Mouse (Mus musculus): ENCODE data around the gene Hnrnpa0. TPM values are rescaled to one million over a fixed set of nuclear protein-coding genes. Genes with fewer than 3 reads are reported as not detected.

Hnrnpa0 gene
- polyA plus RNA-seq (2015; fragmentation: Nextera tagmentation; extraction: Ambion mirVana): 73.6 and 81.0 TPM in 2 replicates

- peaks cover 11% of the 10 kb centered on the region for H3K36me3 ChIP-seq (ENCODE audit: poor library complexity, severe bottlenecking)
- H3K4me1 ChIP-seq: peaks cover 38% of the 10 kb centered on the region
- 1% methylated on average over 29 of the region's 62 CpGs for WGBS
- peak within 1 kb of the TSS; percentile 99 for H3K4me3 ChIP-seq
- peak within 1 kb of the TSS; percentile 100 for H3K9ac ChIP-seq
- H3K4me2 ChIP-seq: peak within 1 kb of the TSS; percentile 85
- H3K9me3 ChIP-seq (replicated peaks): no peaks in the 10 kb centered on the region
- peak; percentile 95 for ATAC-seq
- H3K27ac ChIP-seq: peak within 1 kb of the TSS; percentile 99
- H3K27me3 ChIP-seq: no peaks in the 10 kb centered on the region
Measured at GRCm38 (mm10) chr13:58128396-58128767, at the start of gene Hnrnpa0. Hnrnpa0 (minus strand) TSS chr13:58128556.

GRCm38 (mm10) chr13:58177511-58178208 lies 49.3 kb upstream of the Hnrnpa0 start:
- no peak overlapping the region for H3K9ac ChIP-seq
- peaks cover 81% of the 10 kb centered on the region for H3K36me3 ChIP-seq (ENCODE audit: poor library complexity, severe bottlenecking)
- H3K9me3 ChIP-seq (replicated peaks): no peaks in the 10 kb centered on the region
- ATAC-seq: no peak
- no peaks in the 10 kb centered on the region for H3K4me1 ChIP-seq
- WGBS: 92% methylated on average over 9 of the region's 9 CpGs
- no peaks in the 10 kb centered on the region for H3K27me3 ChIP-seq
- no peak overlapping the region for H3K4me2 ChIP-seq
- no peak overlapping the region for H3K27ac ChIP-seq
- H3K4me3 ChIP-seq: no peak overlapping the region

GRCm38 (mm10) chr13:58176105-58176504 lies 47.7 kb upstream of the Hnrnpa0 start:
- no peak overlapping the region for H3K27ac ChIP-seq
- H3K4me3 ChIP-seq: no peak overlapping the region
- no peak overlapping the region for H3K4me2 ChIP-seq
- ATAC-seq: no peak
- WGBS: 93% methylated on average over 3 of the region's 3 CpGs
- no peak overlapping the region for H3K9ac ChIP-seq
- H3K27me3 ChIP-seq: no peaks in the 10 kb centered on the region
- no peaks in the 10 kb centered on the region for H3K4me1 ChIP-seq
- no peaks in the 10 kb centered on the region for H3K9me3 ChIP-seq (replicated peaks)
- H3K36me3 ChIP-seq (ENCODE audit: poor library complexity, severe bottlenecking): peaks cover 75% of the 10 kb centered on the region

- Histone ChIP-seq H3K4me1 (0 out of 2 replicates have a peak, but pooled peaks cover 3% of the 10 kb centered on the region), H3K27me3 (no peaks in the 10 kb centered on the region), H3K36me3 (ENCODE audit: poor library complexity, severe bottlenecking) (peaks cover 36% of the 10 kb centered on the region), H3K4me3 (no peak overlapping the region), H3K9me3 (replicated peaks) (no peaks in the 10 kb centered on the region), H3K4me2 (no peak overlapping the region), H3K27ac (no peak overlapping the region), H3K9ac (no peak overlapping the region)
- no peak for ATAC-seq
Measured at GRCm38 (mm10) chr13:58168119-58168518, 39.8 kb upstream of the Hnrnpa0 start.

- no peak overlapping the region for H3K27ac ChIP-seq
- no peak overlapping the region for H3K9ac ChIP-seq
- no peak overlapping the region for H3K4me2 ChIP-seq
- 0 out of 2 replicates have a peak, but pooled peaks cover 5% of the 10 kb centered on the region for H3K4me1 ChIP-seq
- H3K9me3 ChIP-seq (replicated peaks): no peaks in the 10 kb centered on the region
- no peaks in the 10 kb centered on the region for H3K27me3 ChIP-seq
- H3K36me3 ChIP-seq (ENCODE audit: poor library complexity, severe bottlenecking): peaks cover 59% of the 10 kb centered on the region
- WGBS: 96% methylated on average over 12 of the region's 12 CpGs
- no peak overlapping the region for H3K4me3 ChIP-seq
- ATAC-seq: no peak
Measured at GRCm38 (mm10) chr13:58163343-58163742, 35.0 kb upstream of the Hnrnpa0 start.

- Histone ChIP-seq H3K9me3 (replicated peaks) (no peaks in the 10 kb centered on the region), H3K27ac (no peak overlapping the region), H3K4me1 (0 out of 2 replicates have a peak, but pooled peaks cover 7% of the 10 kb centered on the region), H3K4me2 (no peak overlapping the region), H3K4me3 (no peak overlapping the region), H3K9ac (no peak overlapping the region), H3K27me3 (no peaks in the 10 kb centered on the region), H3K36me3 (ENCODE audit: poor library complexity, severe bottlenecking) (peaks cover 52% of the 10 kb centered on the region)
- ATAC-seq: no peak
- WGBS: 97% methylated on average over 15 of the region's 15 CpGs
Measured at GRCm38 (mm10) chr13:58160761-58161160, 32.4 kb upstream of the Hnrnpa0 start.

- peak; percentile 71 for ATAC-seq
- Histone ChIP-seq H3K4me3 (peak overlapping the region; percentile 93), H3K9me3 (replicated peaks) (no peaks in the 10 kb centered on the region), H3K27ac (peak overlapping the region; percentile 63), H3K27me3 (no peaks in the 10 kb centered on the region), H3K4me2 (peak overlapping the region; percentile 96), H3K9ac (peak overlapping the region; percentile 88), H3K36me3 (ENCODE audit: poor library complexity, severe bottlenecking) (peaks cover 36% of the 10 kb centered on the region), H3K4me1 (0 out of 2 replicates have a peak, but pooled peaks cover 7% of the 10 kb centered on the region)
- WGBS: 10% methylated on average over 16 of the region's 16 CpGs
Measured at GRCm38 (mm10) chr13:58158099-58158912, 29.9 kb upstream of the Hnrnpa0 start.

- H3K27me3 ChIP-seq: no peaks in the 10 kb centered on the region
- no peaks in the 10 kb centered on the region for H3K9me3 ChIP-seq (replicated peaks)
- H3K9ac ChIP-seq: peak within 1 kb of the TSS; percentile 88
- H3K4me1 ChIP-seq: 0 out of 2 replicates have a peak, but pooled peaks cover 7% of the 10 kb centered on the region
- H3K27ac ChIP-seq: peak within 1 kb of the TSS; percentile 63
- H3K4me2 ChIP-seq: peak within 1 kb of the TSS; percentile 96
- peaks cover 30% of the 10 kb centered on the region for H3K36me3 ChIP-seq (ENCODE audit: poor library complexity, severe bottlenecking)
- H3K4me3 ChIP-seq: peak within 1 kb of the TSS; percentile 93
- 0% methylated on average over 30 of the region's 30 CpGs for whole genome bisulfite sequencing
- ATAC-seq: peak; percentile 88
Measured at GRCm38 (mm10) chr13:58157447-58158098, 29.2 kb upstream of the Hnrnpa0 start, which contains the start of gene Idnk. Idnk (plus strand) TSS chr13:58157649.

GRCm38 (mm10) chr13:58157036-58157435 lies 28.7 kb upstream of the Hnrnpa0 start:
- peak overlapping the region; percentile 88 for H3K9ac ChIP-seq
- H3K27me3 ChIP-seq: no peaks in the 10 kb centered on the region
- peak overlapping the region; percentile 93 for H3K4me3 ChIP-seq
- no peak for ATAC-seq
- H3K36me3 ChIP-seq (ENCODE audit: poor library complexity, severe bottlenecking): peaks cover 26% of the 10 kb centered on the region
- H3K27ac ChIP-seq: no peak overlapping the region
- 30% methylated on average over 8 of the region's 8 CpGs for WGBS
- H3K9me3 ChIP-seq (replicated peaks): no peaks in the 10 kb centered on the region
- 0 out of 2 replicates have a peak, but pooled peaks cover 7% of the 10 kb centered on the region for H3K4me1 ChIP-seq
- H3K4me2 ChIP-seq: peak overlapping the region; percentile 96

- WGBS: 82% methylated on average over 2 of the region's 2 CpGs
- Histone ChIP-seq H3K4me1 (0 out of 2 replicates have a peak, but pooled peaks cover 7% of the 10 kb centered on the region), H3K27me3 (no peaks in the 10 kb centered on the region), H3K27ac (no peak overlapping the region), H3K9me3 (replicated peaks) (no peaks in the 10 kb centered on the region), H3K4me2 (no peak overlapping the region), H3K9ac (no peak overlapping the region), H3K4me3 (no peak overlapping the region), H3K36me3 (ENCODE audit: poor library complexity, severe bottlenecking) (peaks cover 16% of the 10 kb centered on the region)
- ATAC-seq: no peak
Measured at GRCm38 (mm10) chr13:58156031-58156430, 27.7 kb upstream of the Hnrnpa0 start.

- H3K36me3 ChIP-seq (ENCODE audit: poor library complexity, severe bottlenecking): no peaks in the 10 kb centered on the region
- no peak overlapping the region for H3K9ac ChIP-seq
- no peaks in the 10 kb centered on the region for H3K9me3 ChIP-seq (replicated peaks)
- H3K27me3 ChIP-seq: no peaks in the 10 kb centered on the region
- ATAC-seq: no peak
- peaks cover 11% of the 10 kb centered on the region; the same call in 1 of the 2 replicates for H3K4me1 ChIP-seq
- WGBS: 79% methylated on average over 11 of the region's 11 CpGs
- no peak overlapping the region for H3K4me3 ChIP-seq
- H3K27ac ChIP-seq: no peak overlapping the region
- no peak overlapping the region for H3K4me2 ChIP-seq
Measured at GRCm38 (mm10) chr13:58150442-58150841, 22.1 kb upstream of the Hnrnpa0 start.

Measured in forebrain, embryonic 13.5 days (tissue).